Mouse (Mus musculus) mouse embryonic stem cell (cell line): Measurements from ENCODE around the gene Togaram1.

Experiments used
- in situ Hi-C, 2 experiments: fragments of 300-500 bp; cut with MboI; formaldehyde crosslinking; loops; 1 replicate in 1 of 2; 3 replicates in 1 of 2; pipeline ENCODE4 v1.14.3; 2019 to 2020; ENCODE audit warnings: low sequenced_read_pairs in 2 of 2, low pct_unique_long_range_greater_than_20kb in 1 of 2, mixed read lengths in 1 of 2; ENCODE audit not compliant: unreplicated experiment in 1 of 2

Gene Togaram1

DNA sequence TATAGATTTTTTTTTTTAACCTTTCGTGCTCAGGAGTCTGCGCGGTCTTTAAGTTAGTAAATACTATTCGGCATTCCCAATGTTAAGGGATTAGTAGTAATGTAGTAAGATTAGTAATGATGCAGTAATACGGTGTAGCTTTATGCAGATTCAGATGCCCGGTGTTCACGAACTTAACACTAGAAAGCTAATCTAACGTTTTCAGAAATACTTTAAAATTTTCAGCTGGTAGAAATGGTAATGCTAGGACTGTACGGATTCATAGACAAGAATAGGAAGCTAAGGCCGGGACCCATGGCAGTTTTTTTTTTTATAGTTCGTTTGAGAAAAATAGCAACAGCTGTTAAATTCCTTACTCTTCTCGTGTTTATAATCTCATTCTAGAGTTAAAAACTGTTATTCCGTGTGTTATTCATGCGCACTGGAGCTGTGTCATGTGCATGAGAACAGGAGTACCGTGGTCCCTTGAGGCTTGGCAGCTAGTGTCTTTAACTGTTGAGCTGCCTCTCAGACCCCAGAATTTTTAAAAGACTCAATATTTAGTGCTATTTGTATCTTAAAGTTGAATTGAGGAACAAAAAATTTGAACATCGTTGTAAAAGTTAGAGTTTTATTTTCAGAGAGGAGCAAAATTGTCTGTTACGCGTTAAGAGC is 71.4 kb downstream of the Togaram1 start:
- in situ Hi-C loops = no loop called here

GRCm38 (mm10) chr12:65037546-65037937 is 71.9 kb downstream of the Togaram1 start:
- in situ Hi-C loops = no loop called here

DNA sequence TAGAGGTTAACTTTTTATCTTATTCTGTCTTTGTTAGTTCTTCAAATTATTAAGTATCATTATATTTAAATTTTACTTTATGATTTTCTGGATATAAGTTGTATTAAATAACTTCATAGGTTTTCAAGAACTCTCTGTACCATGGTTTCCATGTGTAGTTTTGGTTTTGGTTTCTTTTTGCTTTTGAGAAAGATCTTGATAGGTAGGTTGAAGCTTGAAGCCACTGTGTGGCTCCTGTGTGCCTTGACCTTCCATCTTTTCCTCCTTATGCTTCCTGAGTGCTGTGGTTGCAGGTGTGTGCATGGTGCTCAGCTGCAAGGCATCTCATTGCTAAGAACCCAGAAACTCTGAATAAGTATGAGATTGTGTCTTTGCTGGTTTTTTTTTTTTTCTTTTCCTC is 83.2 kb downstream of the Togaram1 start:
- in situ Hi-C loops = no loop called here

GRCm38 (mm10) chr12:65058203-65058602 is 92.6 kb downstream of the Togaram1 start:
- in situ Hi-C loops = no loop called here

DNA sequence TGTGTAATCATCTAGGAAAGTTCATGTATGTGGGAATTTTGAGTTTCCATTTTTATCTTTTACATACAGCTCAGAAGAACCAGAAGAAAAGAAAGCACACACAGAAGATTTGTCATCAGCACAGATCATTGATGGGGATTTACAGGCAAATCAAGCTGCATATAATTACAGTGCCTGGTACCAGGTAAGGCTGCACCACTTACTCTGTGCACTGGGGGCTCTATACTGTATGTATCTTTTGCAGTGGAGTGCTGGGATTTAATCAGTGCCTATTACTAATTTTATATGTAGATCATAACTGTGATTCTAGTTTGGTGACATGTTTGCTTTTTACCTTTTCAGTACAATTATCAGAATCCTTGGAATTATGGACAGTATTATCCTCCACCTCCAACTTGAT is 95.5 kb downstream of the Togaram1 start:
- in situ Hi-C loops = no loop called here

DNA sequence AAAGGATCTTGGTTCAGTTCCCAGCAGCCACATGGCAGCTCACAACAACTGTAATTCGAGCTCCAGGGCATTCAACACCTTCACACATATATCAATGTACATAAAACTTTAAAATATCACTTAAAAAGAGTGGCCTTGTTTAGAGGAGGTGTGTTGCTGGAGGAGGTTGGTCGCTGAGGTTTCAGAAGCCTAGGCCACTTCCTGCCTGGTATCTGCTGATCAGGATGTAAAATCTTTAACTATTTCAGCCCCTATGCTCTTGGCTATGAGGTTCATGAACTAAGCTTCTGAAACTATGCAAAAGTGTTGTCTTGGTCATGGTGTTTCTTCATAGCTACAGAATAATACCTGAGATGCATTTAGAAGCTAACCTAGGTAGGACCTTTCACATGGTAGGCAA is 99.6 kb downstream of the Togaram1 start:
- in situ Hi-C loops = no loop called here

DNA sequence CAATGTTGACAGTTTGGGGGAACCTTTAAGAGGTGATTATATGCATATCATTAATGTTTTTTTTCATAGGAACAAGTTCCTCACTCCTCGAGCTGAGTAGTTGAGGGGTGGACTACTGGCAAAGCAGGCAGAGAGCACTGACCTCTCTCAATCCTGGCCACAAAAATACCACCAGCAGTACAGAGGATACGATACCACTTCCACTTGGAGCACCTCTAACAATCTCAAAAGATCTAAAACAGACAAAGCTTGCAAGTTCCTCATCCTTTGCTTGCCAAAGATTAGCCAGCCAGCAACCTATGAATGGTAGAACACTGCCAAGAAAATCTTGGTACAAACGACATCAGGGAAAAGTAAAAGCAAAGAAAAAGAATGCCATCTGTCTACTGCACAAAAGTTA is 100.6 kb downstream of the Togaram1 start:
- in situ Hi-C loops = no loop called here

GRCm38 (mm10) chr12:65068409-65068808 is 102.8 kb downstream of the Togaram1 start:
- in situ Hi-C loops = no loop called here
